Mouse (Mus musculus) olfactory bulb, adult 2 months (tissue): ENCODE data around the gene Gm6525. TPM values are rescaled to one million over a fixed set of nuclear protein-coding genes. Genes with fewer than 3 reads are reported as not detected.

ENCODE experiments used
- H3K27ac ChIP-seq: fragments of 200-500 bp; 2 replicates; pipeline ENCODE4 v1.5.1; 2012; ENCODE audit warnings: low read depth, low read length; ENCODE audit not compliant: insufficient read depth
- H3K4me1 ChIP-seq: fragments of 200-500 bp; 2 replicates; pipeline ENCODE4 v1.6.1; 2012; ENCODE audit warnings: low read length; ENCODE audit not compliant: control insufficient read depth, insufficient read depth
- H3K4me3 ChIP-seq: fragments of 200-500 bp; 2 replicates; pipeline ENCODE4 v1.5.1; 2012; ENCODE audit warnings: mild to moderate bottlenecking, low read depth, low read length, moderate library complexity; ENCODE audit not compliant: insufficient read depth
- CTCF ChIP-seq: fragments of 200-500 bp; IDR thresholded peaks from 2 replicates; pipeline ENCODE4 v1.5.1; 2012; ENCODE audit warnings: low read depth, mild to moderate bottlenecking, low read length, moderate library complexity; ENCODE audit not compliant: insufficient read depth
- POLR2A ChIP-seq: fragments of 200-500 bp; IDR thresholded peaks from 2 replicates; pipeline ENCODE4 v1.6.1; 2012; ENCODE audit warnings: mild to moderate bottlenecking, low read depth, low read length, moderate library complexity; ENCODE audit not compliant: insufficient read depth
- WGBS: fragments of 180-500 bp; shearing (Covaris S2); methylation state at CpG from one replicate; pipeline ENCODE4 v1.1.7; 2018; 5-methylcytosine and 5-hydroxymethylcytosine counted together
- polyA plus RNA-seq: library from polyadenylated mRNA; stranded (reverse); fragments of >200 nt; gene quantifications from 2 replicates; pipeline ENCODE4 v1.2.4, GENCODE M21; 2012; ENCODE audit warnings: low replicate concordance; ENCODE audit not compliant: missing spikeins, insufficient read depth, insufficient read length

The Gm6525 gene
- not detected in 2 replicates for polyA plus RNA-seq

DNA sequence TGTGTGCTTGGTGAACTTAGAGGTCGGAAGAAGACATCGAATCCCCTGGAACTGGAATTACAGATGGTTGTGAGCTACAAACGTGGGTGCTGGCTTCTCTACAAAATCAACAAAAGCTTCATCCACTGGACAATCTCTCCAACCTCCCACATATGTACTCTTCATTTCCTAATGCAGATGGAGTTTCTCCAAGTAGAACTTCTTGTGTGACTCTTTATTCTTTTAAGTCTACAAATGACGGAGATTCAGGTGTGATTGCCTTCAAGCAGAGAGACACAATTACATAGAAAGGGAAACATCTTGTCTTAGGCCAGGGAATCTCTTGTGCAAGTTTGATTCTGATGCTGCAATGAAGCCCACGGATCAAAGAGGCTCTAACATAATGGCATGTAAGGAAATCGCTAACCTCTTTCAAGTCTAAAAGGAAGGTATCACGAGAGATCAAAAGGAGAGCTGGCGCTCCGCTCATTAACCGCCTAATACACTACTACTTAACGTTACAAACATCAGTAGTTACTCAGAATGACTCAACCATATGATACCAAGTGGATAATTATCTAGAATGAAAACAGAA, at the start of gene Gm6525:
Gm6525 (plus strand) TSS at position 524 of the 574 bp plus-strand sequence.
- TF ChIP-seq POLR2A (no peak), CTCF (no peak)
- WGBS = 50% methylated on average over 11 of the region's 11 CpGs
- no peak within 1 kb of the TSS for H3K4me3 ChIP-seq
- peaks cover 6% of the 10 kb centered on the region; the same call in 1 of the 2 replicates for H3K4me1 ChIP-seq
- no peak within 1 kb of the TSS for H3K27ac ChIP-seq

GRCm38 (mm10) chr3:84125704-84126289, 48.1 kb upstream of the Gm6525 start:
- no peak overlapping the region for H3K27ac ChIP-seq
- WGBS = 83% methylated on average over 6 of the region's 6 CpGs
- TF ChIP-seq CTCF (no peak), POLR2A (no peak)
- no peaks in the 10 kb centered on the region for H3K4me1 ChIP-seq
- H3K4me3 ChIP-seq = no peak overlapping the region

DNA sequence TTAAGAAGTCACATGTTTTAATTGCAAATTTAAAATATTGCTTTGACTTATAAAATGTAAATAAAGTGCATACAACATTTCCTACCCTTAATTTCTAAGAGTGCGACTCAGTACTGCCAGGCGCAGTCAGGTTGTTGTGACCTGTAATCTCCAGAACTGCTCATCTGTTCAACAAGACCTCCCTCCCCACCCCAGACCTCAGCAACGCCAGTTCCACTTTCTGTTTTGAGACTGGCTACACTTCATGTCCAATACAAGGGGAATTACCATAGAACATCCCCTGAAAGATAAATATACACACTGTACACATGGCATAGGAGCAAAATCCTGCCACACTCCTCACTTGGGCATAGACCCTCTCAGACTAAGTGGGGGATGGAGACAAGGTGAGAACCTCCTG, 47.2 kb upstream of the Gm6525 start:
- WGBS = 94% methylated on average over 3 of the region's 3 CpGs
- TF ChIP-seq CTCF (no peak), POLR2A (no peak)

GRCm38 (mm10) chr3:84127431-84127830, 46.5 kb upstream of the Gm6525 start:
- no peak overlapping the region for H3K4me3 ChIP-seq

More for the DNA sequence above, 47.2 kb upstream of the Gm6525 start:
- Histone ChIP-seq H3K27ac (no peak overlapping the region), H3K4me1 (no peaks in the 10 kb centered on the region), H3K4me3 (no peak overlapping the region)

DNA sequence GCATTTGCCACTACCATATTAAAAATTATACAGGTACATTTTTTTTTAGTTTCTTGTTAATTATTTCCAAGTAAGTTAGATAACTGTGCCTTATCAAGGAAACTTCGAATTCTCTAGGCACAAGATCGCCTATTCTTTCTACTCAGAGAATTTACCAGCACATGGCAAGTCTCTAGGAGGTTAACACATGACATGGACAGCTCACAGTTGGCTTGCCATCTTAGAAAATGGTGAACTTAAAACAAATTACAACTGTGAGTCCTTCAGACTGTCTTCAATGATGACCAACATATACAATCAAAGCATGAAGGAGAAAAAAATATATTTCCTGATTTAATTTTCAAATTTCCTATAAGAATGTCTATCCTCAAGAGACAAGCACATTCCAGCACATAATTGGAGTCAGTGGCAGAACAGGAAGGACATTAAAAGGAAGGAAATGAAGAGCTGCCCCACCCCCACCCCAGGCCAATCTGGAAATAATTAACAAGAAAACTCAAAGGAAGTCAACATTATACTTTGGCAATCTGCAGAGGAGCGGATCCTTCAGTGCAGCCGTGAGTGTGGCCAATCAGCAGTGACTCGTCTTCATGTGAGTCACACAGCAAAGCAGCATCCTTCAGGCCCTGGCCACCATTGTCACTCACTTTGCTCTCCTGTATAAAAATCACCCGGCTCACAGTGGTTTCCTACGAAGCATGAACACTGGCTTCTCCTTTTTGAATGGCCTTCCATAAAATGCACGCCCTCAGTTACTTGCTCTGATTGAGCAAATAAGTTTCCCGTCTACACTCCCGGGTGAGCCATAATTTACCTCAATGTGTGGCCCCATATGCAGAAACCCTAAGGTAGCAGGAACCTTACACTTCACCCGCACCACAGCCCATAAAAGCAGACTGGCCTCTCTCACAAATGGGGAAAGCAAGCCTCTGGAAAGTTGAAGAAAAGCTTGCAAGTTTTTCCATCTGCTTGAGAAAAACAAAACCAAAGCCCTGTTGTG, 44.7 kb upstream of the Gm6525 start:
- H3K4me3 ChIP-seq = no peak overlapping the region
- no peak overlapping the region for H3K27ac ChIP-seq
- TF ChIP-seq CTCF = no peak
- no peak for TF ChIP-seq POLR2A
- no peaks in the 10 kb centered on the region for H3K4me1 ChIP-seq
- WGBS = 76% methylated on average over 11 of the region's 11 CpGs

More at GRCm38 (mm10) chr3:84127431-84127830, 46.5 kb upstream of the Gm6525 start:
- 87% methylated on average over 2 of the region's 2 CpGs for WGBS
- TF ChIP-seq POLR2A (no peak), CTCF (no peak)
- H3K27ac ChIP-seq = no peak overlapping the region
- H3K4me1 ChIP-seq = no peaks in the 10 kb centered on the region

- H3K4me3 ChIP-seq = no peak overlapping the region
- H3K27ac ChIP-seq = no peak overlapping the region
- TF ChIP-seq CTCF = no peak
- TF ChIP-seq POLR2A = no peak
- WGBS = 79% methylated on average over 5 of the region's 5 CpGs
- H3K4me1 ChIP-seq = no peaks in the 10 kb centered on the region
Observed at GRCm38 (mm10) chr3:84130776-84131175, 43.1 kb upstream of the Gm6525 start.

DNA sequence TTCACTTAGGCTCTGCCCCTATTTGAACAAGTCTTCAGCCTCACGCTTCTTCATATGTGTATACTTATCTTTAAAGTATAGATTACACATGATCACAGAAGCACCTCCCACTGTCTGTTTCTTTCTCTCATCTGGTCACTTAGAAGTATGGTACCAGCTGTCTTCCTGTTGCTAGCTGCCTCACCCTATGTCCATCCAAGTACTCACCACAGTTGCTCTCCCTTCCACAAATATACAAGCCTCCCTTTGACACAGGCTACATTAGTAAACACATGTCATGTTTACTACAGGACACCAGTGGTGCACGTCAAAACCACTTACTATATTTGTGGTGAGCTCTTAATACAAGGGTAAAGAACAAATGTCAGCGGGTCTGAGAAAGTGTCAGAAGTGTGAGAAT, 42.5 kb upstream of the Gm6525 start:
- Histone ChIP-seq H3K27ac (no peak overlapping the region), H3K4me3 (no peak overlapping the region), H3K4me1 (no peaks in the 10 kb centered on the region)
- TF ChIP-seq POLR2A (no peak), CTCF (no peak)
- WGBS = 94% methylated on average over 3 of the region's 3 CpGs

DNA sequence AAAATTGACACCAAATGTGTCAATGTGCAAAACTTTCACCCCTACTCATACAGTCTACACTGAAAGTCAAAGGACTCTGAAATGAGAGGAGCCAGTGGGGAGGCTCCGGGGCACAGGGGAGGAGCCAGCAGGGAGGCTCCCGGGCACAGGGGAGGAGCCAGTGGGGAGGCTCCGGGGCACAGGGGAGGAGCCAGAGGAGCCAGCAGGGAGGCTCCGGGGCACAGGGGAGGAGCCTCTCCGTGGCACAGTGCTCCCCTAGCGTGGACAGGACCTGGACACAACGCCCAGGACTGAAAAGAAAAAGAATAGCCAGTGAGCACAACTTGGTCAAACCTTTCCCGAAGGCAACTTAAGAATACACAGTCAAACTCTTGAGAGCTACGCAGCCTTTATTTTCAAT, 38.5 kb upstream of the Gm6525 start:
- no peaks in the 10 kb centered on the region for H3K4me1 ChIP-seq
- 35% methylated on average over 9 of the region's 9 CpGs for WGBS
- no peak overlapping the region for H3K27ac ChIP-seq
- TF ChIP-seq POLR2A (no peak), CTCF (no peak)
- H3K4me3 ChIP-seq = no peak overlapping the region
